Mouse (Mus musculus): ENCODE measurements around the gene Ak2.

DNA sequence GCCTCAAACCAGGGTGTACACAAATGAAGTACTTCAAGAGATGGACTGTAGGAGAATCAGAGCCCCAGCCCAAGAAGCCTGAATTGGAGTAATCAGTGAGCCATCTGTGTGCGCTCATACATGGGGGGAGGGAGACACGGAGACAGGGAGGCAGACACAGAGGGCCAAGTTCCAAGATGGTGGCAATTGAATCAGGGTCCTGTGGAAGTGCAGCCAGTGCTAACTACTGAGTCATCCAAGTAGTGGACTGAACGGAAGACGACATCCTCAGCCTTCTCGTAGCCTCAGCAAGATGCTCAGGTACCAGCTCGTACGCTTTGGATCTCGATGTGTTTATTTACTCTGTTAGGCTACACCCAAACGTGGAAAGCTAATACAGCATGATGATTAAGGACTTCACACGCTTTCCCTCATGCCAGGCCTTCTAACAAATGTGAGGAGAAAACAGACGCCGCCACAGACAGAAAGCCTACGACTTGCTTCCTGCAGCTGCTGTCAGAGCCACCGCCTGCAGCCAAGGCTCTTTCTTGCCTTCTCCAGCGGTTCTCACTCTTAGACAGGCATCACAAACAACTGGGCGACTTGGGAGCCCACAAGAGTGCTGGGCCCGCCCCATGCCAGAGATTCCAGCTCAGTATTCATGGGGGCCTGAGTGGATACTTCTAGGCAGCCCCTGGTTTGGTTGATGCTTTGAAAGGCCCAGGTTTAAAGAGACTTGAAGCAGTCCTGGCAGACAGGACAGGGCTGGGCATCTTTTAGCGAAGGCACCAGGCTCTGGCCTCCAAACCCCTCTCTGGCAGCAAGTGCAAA lies 21.9 kb upstream of the Ak2 start:
- no peak for TF ChIP-seq CTCF (IDR thresholded peaks at IDR 0.05; ENCODE audit: borderline replicate concordance, extremely low read depth, insufficient read depth, insufficient read length)
- TF ChIP-seq POLR2A (IDR thresholded peaks at IDR 0.05; ENCODE audit: borderline replicate concordance, extremely low read depth, insufficient read depth, insufficient read length, poor library complexity, severe bottlenecking), result no peak

All from brain, embryonic 14.5 days (tissue).